15 mouse cellular contexts compared by ENCODE assay signal in genomic region chr1:62718237-62718571, GRCm38 (mm10). TPM values are rescaled to one million over a fixed set of nuclear protein-coding genes. Genes with fewer than 3 reads are reported as not detected.
DNase-seq lines count a peak whose midpoint lies in the region; ATAC-seq and TF ChIP-seq lines count a peak whose summit lies in the region.
"Had no signal": no experiment of that assay in that cellular context is flagged by ENCODE, and none has a peak within 500 bp of the region (broad histone marks: within the 10 kb centered on the region; RNA-seq: fewer than 3 reads in every experiment).

No protein-coding gene starts in this region.

- no peak overlapping the region for H3K9ac ChIP-seq in heart, postnatal 0 days (replicated peaks; ENCODE audit: low read depth, low read length)
- no peak overlapping the region for H3K9ac ChIP-seq in heart, embryonic 11.5 days (ENCODE audit: low read depth, low read length)
- 0 out of 2 replicates have a peak overlapping the region, but pooled peaks have one; percentile 3 for H3K9ac ChIP-seq in hindbrain, embryonic 14.5 days
- H3K9ac ChIP-seq: embryonic facial prominence, embryonic 12.5 days; heart, embryonic 15.5 days had no signal

- H3K4me1 ChIP-seq in heart, postnatal 0 days (ENCODE audit: control insufficient read depth, insufficient read depth) = no peaks in the 10 kb centered on the region; the same call in 1 of the 2 replicates
- H3K4me1 ChIP-seq in heart, embryonic 11.5 days (ENCODE audit: control insufficient read depth, insufficient read depth, low read length) = peaks cover 20% of the 10 kb centered on the region
- H3K4me1 ChIP-seq in hindbrain, embryonic 14.5 days (replicated peaks; ENCODE audit: control insufficient read depth, insufficient read depth, low read length) = peaks cover 29% of the 10 kb centered on the region

- H3K4me2 ChIP-seq in heart, postnatal 0 days (ENCODE audit: low read depth, low read length) = no peak overlapping the region
- H3K4me2 ChIP-seq in heart, embryonic 11.5 days = no peak overlapping the region
- peak overlapping the region; percentile 27; the same call in 1 of the 2 replicates for H3K4me2 ChIP-seq in hindbrain, embryonic 14.5 days (replicated peaks)
- H3K4me2 ChIP-seq: embryonic facial prominence, embryonic 12.5 days; heart, embryonic 15.5 days had no signal

- WGBS in heart, postnatal 0 days = 51% methylated on average over 5 of the region's 5 CpGs
- WGBS in heart, embryonic 11.5 days (ENCODE audit: insufficient replicate concordance) = 54% methylated on average over 5 of the region's 5 CpGs
- 36% methylated on average over 5 of the region's 5 CpGs for WGBS in hindbrain, embryonic 14.5 days

- no peak for TF ChIP-seq CTCF in heart, postnatal 0 days (IDR thresholded peaks at IDR 0.05; ENCODE audit: low read depth)

- TF ChIP-seq EP300 in heart, postnatal 0 days (IDR thresholded peaks at IDR 0.05; ENCODE audit: low read depth) = no peak

- no peaks in the 10 kb centered on the region for H3K27me3 ChIP-seq in heart, postnatal 0 days (ENCODE audit: control insufficient read depth, insufficient read depth, low read length)
- H3K27me3 ChIP-seq in heart, embryonic 11.5 days (ENCODE audit: control insufficient read depth, insufficient read depth, low read length) = no peaks in the 10 kb centered on the region
- no peaks in the 10 kb centered on the region for H3K27me3 ChIP-seq in hindbrain, embryonic 14.5 days (ENCODE audit: control insufficient read depth, insufficient read depth, low read length)
- H3K27me3 ChIP-seq: embryonic facial prominence, embryonic 12.5 days; heart, embryonic 15.5 days had no signal

- ATAC-seq in heart, postnatal 0 days (ENCODE audit: insufficient read depth, low read depth) = no peak
- no peak for ATAC-seq in heart, embryonic 11.5 days (replicated peaks; ENCODE audit: insufficient number of reproducible peaks, low FRiP score, low TSS enrichment)
- no peak for ATAC-seq in hindbrain, embryonic 14.5 days (ENCODE audit: low FRiP score)
- no peak for ATAC-seq in megakaryocyte-erythroid progenitor cell, adult 5-6 weeks (replicated peaks; ENCODE audit: low FRiP score, low TSS enrichment, poor library complexity, severe bottlenecking)

- 0 out of 2 replicates have a peak overlapping the region, but pooled peaks have one; percentile 13 for H3K27ac ChIP-seq in heart, postnatal 0 days (ENCODE audit: low read depth)
- no peak overlapping the region for H3K27ac ChIP-seq in heart, embryonic 11.5 days (ENCODE audit: low read depth, low read length)
- peak overlapping the region; percentile 44 for H3K27ac ChIP-seq in hindbrain, embryonic 14.5 days
- H3K27ac ChIP-seq: heart, embryonic 15.5 days; midbrain, embryonic 10.5 days had no signal

- peaks cover 4% of the 10 kb centered on the region; the same call in 1 of the 2 replicates for H3K9me3 ChIP-seq in heart, postnatal 0 days (replicated peaks; ENCODE audit: control insufficient read depth, low read length)
- no peaks in the 10 kb centered on the region for H3K9me3 ChIP-seq in heart, embryonic 11.5 days (replicated peaks; ENCODE audit: control insufficient read depth, low read length)
- no peaks in the 10 kb centered on the region for H3K9me3 ChIP-seq in hindbrain, embryonic 14.5 days (ENCODE audit: control insufficient read depth, low read length)
- H3K9me3 ChIP-seq: embryonic facial prominence, embryonic 12.5 days; heart, embryonic 15.5 days had no signal

- 0 out of 2 replicates have a peak, but pooled peaks cover 4% of the 10 kb centered on the region for H3K36me3 ChIP-seq in heart, postnatal 0 days (replicated peaks; ENCODE audit: control insufficient read depth, insufficient read depth, low read length)
- H3K36me3 ChIP-seq in heart, embryonic 11.5 days (ENCODE audit: control insufficient read depth, insufficient read depth, low read length) = no peaks in the 10 kb centered on the region
- peaks cover 27% of the 10 kb centered on the region for H3K36me3 ChIP-seq in hindbrain, embryonic 14.5 days (replicated peaks; ENCODE audit: control insufficient read depth, insufficient read depth)
- H3K36me3 ChIP-seq: heart, embryonic 15.5 days had no signal

- no peak for DNase-seq in heart, postnatal 0 days (ENCODE audit: low spot score)
- peak; percentile 79 for DNase-seq in 3T3-L1 (ENCODE audit: low read depth, low spot score)
- peak; percentile 48 for DNase-seq in brain, adult 2 months (ENCODE audit: low read depth, low spot score)
- DNase-seq in hindbrain, embryonic 14.5 days (ENCODE audit: low spot score) = no peak
- DNase-seq in urinary bladder, postnatal 25 days (ENCODE audit: low spot score) = no peak
- DNase-seq in left cerebral cortex, adult 18-20 months (ENCODE audit: low spot score in 2 of 2) = no peak
- DNase-seq: adrenal gland, postnatal 36 days; cerebellum, adult 8-10 months; kidney, adult 18-20 months; lung, adult 2 months had no signal

- no peak overlapping the region for H3K4me3 ChIP-seq in heart, postnatal 0 days (ENCODE audit: low read depth, low read length)
- no peak overlapping the region for H3K4me3 ChIP-seq in heart, embryonic 11.5 days (ENCODE audit: low read depth, low read length)
- H3K4me3 ChIP-seq in hindbrain, embryonic 14.5 days (replicated peaks; ENCODE audit: low read length) = no peak overlapping the region
- H3K4me3 ChIP-seq: embryonic facial prominence, embryonic 12.5 days; heart, embryonic 15.5 days; midbrain, embryonic 10.5 days had no signal

RNA-seq across cellular contexts. Expression of gene Nrp2, which starts 15.1 kb away (rescaled TPM):
- total RNA-seq in heart, postnatal 0 days (2014; rRNA removed; ENCODE audit: low replicate concordance) = 12.8 and 20.2 TPM in 2 replicates
- 5.2 and 5.4 TPM in 2 replicates for polyA plus RNA-seq in heart, postnatal 0 days (2015; fragmentation: Nextera tagmentation; extraction: Ambion mirVana)
- 5.5 and 5.8 TPM in 2 replicates for polyA plus RNA-seq in heart, embryonic 11.5 days (2014; fragmentation: Nextera tagmentation; extraction: Ambion mirVana)
- polyA plus RNA-seq in hindbrain, embryonic 14.5 days (2014; fragmentation: Nextera tagmentation; extraction: Ambion mirVana) = 34.1 and 34.5 TPM in 2 replicates
- 0.05 and 0.17 TPM in 2 replicates for total RNA-seq in megakaryocyte-erythroid progenitor cell, adult 5-6 weeks (2014; fragmentation: Nextera tagmentation)
- 0.34 TPM in 1 of 2 replicates, not detected in the other for total RNA-seq in megakaryocyte-erythroid progenitor cell, adult 5-6 weeks (2017)
- 10 to 100 TPM; 29.4 to 31.2 TPM for total RNA-seq in left cerebral cortex, adult 18-20 months (2021)

Comparison
In these comparisons a context has a peak if more than half of its experiments do, and no peak if none do; other contexts are left out.
1. DNase-seq: peak in 3T3-L1 (single experiment) and brain, adult 2 months (single experiment); none in heart, postnatal 0 days (single experiment), hindbrain, embryonic 14.5 days (single experiment), urinary bladder, postnatal 25 days (single experiment) and left cerebral cortex, adult 18-20 months (0 of 2).
2. RNA of gene Nrp2, which starts 15.1 kb away (total RNA-seq): 29.4 to 31.2 TPM in left cerebral cortex, adult 18-20 months and 12.8 to 20.2 TPM in heart, postnatal 0 days; 0.05 to 0.34 TPM in megakaryocyte-erythroid progenitor cell, adult 5-6 weeks; every median in the first group is over 10 times any median in the second.